Mouse (Mus musculus): Measurements from ENCODE around the gene Cmss1. TPM values are rescaled to one million over a fixed set of nuclear protein-coding genes. Genes with fewer than 3 reads are reported as not detected.

The Cmss1 gene
- polyA plus RNA-seq, 1 experiment from 2014 or later, result 70.5 TPM

DNA sequence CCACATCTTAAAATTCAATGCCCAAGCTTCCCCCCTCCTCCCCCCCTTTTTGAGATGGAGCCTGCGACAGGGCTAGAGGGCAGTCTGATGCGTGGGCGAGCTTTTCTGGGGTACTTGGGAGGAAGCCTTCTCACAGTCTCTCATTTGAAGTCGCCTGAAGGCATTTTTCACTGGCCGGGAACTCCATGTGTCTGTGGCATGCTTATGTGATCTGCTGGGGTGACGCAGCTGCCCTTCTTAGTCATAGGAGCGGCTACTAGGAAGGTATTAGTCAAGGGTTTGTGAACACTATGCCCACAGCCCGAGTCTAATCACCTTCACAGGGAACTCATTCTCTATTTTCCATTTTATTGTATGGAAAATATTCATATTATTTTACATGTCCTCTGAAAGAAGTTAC, 325.2 kb downstream of the Cmss1 start:
- Histone ChIP-seq H3K9ac (ENCODE audit: low read depth, low read length) (no peak overlapping the region), H3K4me1 (replicated peaks; ENCODE audit: control insufficient read depth, insufficient read depth, low read length) (no peaks in the 10 kb centered on the region), H3K27ac (ENCODE audit: low read depth, low read length) (no peak overlapping the region), H3K4me3 (ENCODE audit: low read depth, low read length) (no peak overlapping the region), H3K9me3 (ENCODE audit: control insufficient read depth, low read length) (no peaks in the 10 kb centered on the region), H3K27me3 (replicated peaks; ENCODE audit: control insufficient read depth, insufficient read depth, low read length) (no peaks in the 10 kb centered on the region), H3K36me3 (ENCODE audit: control insufficient read depth, insufficient read depth, low read length) (no peaks in the 10 kb centered on the region), H3K4me2 (no peak overlapping the region)
- 76% methylated on average over 8 of the region's 8 CpGs for WGBS
- no peak for ATAC-seq (replicated peaks; ENCODE audit: low FRiP score)
- no peak for DNase-seq (ENCODE audit: low spot score)

DNA sequence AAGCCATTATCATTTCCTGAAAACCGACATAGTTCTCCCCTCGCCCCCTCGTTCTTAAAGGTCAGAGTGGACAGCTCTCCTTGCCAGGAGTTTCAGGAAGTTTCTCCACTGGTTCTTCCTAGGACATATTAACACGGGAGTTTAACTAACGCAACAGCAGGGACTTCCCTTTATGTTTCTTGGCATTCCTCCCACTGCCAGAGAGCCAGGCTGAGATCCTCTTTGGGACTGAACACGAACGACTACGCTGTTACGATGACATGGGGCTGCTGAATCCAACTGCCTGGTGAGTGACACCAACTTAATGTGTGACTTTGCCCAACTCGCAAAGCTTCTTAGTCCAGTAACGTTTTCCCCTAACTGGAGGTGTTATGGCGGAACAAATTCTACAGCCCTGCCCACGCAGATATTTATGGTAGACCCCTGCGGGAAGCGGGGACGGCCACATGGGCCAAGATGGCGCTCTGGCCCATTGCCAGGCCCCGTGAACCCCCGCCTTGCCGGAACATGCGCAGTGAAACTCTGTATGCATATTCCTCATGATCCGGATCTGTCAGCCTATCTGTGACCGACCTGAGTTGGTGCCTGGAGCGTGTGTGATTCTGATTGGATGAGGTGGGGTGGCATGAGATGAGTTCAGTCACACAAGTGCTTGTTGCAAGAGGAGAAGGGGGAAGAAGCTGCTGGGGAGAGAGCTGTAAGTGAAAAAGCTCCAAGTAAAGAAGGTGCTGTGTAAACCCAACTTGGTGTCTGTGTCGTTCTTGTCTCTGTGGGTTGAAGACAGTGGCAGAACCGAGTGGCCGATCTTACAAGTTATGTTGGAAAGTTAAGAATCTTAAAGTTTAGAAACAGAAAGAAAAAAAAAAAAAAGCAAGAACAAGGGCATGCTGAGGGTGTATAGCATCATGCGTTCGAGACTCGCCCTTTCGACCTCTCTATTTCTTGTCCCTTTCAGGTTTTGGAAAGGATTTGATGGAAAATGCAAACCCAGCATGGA, 326.1 kb downstream of the Cmss1 start:
- no peaks in the 10 kb centered on the region for H3K36me3 ChIP-seq (ENCODE audit: control insufficient read depth, insufficient read depth, low read length)
- DNase-seq (ENCODE audit: low spot score) (no peak), ATAC-seq (replicated peaks; ENCODE audit: low FRiP score) (no peak)
- WGBS, result 86% methylated on average over 31 of the region's 31 CpGs
- H3K4me2 ChIP-seq, result no peak overlapping the region
- H3K27me3 ChIP-seq (replicated peaks; ENCODE audit: control insufficient read depth, insufficient read depth, low read length), result no peaks in the 10 kb centered on the region
- no peak overlapping the region for H3K9ac ChIP-seq (ENCODE audit: low read depth, low read length)
- no peaks in the 10 kb centered on the region for H3K9me3 ChIP-seq (ENCODE audit: control insufficient read depth, low read length)
- H3K27ac ChIP-seq (ENCODE audit: low read depth, low read length), result no peak overlapping the region
- no peaks in the 10 kb centered on the region for H3K4me1 ChIP-seq (replicated peaks; ENCODE audit: control insufficient read depth, insufficient read depth, low read length)
- H3K4me3 ChIP-seq (ENCODE audit: low read depth, low read length), result no peak overlapping the region

DNA sequence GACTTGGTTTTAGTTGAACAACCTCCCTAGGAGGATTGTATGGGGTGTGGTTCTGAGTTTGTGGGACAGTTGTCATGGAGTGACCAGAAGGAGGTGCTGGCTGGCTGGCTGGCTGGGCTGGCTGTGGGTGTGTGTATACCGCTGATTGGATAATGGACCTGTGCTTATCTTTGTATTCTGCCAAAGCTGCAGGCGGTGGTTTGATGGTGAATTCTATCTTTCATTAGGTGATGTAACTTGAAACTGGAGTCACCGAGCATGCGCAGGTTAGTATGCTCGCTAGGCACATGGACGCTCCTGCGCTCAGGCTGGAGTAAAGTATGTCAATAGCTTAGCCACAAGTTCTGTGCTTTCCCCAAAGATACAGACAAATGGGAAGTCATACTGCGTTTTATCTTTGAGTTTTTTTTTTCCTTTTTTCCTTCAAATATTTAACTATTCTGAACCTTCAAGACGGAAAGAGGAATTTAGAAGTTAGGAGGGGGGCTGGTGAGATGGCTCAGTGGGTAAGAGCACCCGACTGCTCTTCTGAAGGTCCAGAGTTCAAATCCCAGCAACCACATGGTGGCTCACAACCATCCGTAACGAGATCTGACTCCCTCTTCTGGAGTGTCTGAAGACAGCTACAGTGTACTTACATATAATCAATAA, 327.6 kb downstream of the Cmss1 start:
- H3K9ac ChIP-seq (ENCODE audit: low read depth, low read length), result no peak overlapping the region
- WGBS, result 78% methylated on average over 10 of the region's 12 CpGs
- H3K4me3 ChIP-seq (ENCODE audit: low read depth, low read length), result no peak overlapping the region
- H3K4me1 ChIP-seq (replicated peaks; ENCODE audit: control insufficient read depth, insufficient read depth, low read length), result no peaks in the 10 kb centered on the region
- no peaks in the 10 kb centered on the region for H3K27me3 ChIP-seq (replicated peaks; ENCODE audit: control insufficient read depth, insufficient read depth, low read length)
- no peak overlapping the region for H3K4me2 ChIP-seq
- H3K9me3 ChIP-seq (ENCODE audit: control insufficient read depth, low read length), result no peaks in the 10 kb centered on the region
- ATAC-seq (replicated peaks; ENCODE audit: low FRiP score), result no peak
- DNase-seq (ENCODE audit: low spot score), result no peak
- H3K27ac ChIP-seq (ENCODE audit: low read depth, low read length), result no peak overlapping the region
- no peaks in the 10 kb centered on the region for H3K36me3 ChIP-seq (ENCODE audit: control insufficient read depth, insufficient read depth, low read length)

DNA sequence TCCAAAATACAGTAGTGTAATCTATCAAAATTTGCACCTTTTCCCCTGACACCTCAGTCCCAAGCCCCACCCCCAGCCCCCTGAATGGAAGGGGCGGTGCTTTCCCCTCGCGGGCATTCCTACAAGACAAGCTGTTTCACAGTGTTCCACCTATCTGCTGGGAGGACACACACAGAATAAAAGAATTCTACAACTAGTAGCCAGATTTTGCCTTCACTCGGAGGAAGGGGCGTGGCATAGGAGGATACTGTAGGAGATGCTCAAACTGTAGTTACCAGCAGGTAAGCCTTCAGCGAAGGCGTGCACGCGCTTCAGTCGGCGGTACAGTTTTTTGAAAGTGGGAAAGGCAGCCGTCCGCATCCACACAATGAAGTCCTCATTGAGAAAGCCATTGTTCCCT, 336.9 kb downstream of the Cmss1 start:
- Histone ChIP-seq H3K27ac (ENCODE audit: low read depth, low read length) (no peak overlapping the region), H3K4me2 (no peak overlapping the region), H3K9me3 (ENCODE audit: control insufficient read depth, low read length) (no peaks in the 10 kb centered on the region), H3K4me3 (ENCODE audit: low read depth, low read length) (no peak overlapping the region), H3K27me3 (replicated peaks; ENCODE audit: control insufficient read depth, insufficient read depth, low read length) (no peaks in the 10 kb centered on the region), H3K9ac (ENCODE audit: low read depth, low read length) (no peak overlapping the region), H3K4me1 (replicated peaks; ENCODE audit: control insufficient read depth, insufficient read depth, low read length) (no peaks in the 10 kb centered on the region), H3K36me3 (ENCODE audit: control insufficient read depth, insufficient read depth, low read length) (no peaks in the 10 kb centered on the region)
- ATAC-seq (replicated peaks; ENCODE audit: low FRiP score) (no peak), DNase-seq (ENCODE audit: low spot score) (no peak)
- WGBS, result 91% methylated on average over 13 of the region's 13 CpGs

DNA sequence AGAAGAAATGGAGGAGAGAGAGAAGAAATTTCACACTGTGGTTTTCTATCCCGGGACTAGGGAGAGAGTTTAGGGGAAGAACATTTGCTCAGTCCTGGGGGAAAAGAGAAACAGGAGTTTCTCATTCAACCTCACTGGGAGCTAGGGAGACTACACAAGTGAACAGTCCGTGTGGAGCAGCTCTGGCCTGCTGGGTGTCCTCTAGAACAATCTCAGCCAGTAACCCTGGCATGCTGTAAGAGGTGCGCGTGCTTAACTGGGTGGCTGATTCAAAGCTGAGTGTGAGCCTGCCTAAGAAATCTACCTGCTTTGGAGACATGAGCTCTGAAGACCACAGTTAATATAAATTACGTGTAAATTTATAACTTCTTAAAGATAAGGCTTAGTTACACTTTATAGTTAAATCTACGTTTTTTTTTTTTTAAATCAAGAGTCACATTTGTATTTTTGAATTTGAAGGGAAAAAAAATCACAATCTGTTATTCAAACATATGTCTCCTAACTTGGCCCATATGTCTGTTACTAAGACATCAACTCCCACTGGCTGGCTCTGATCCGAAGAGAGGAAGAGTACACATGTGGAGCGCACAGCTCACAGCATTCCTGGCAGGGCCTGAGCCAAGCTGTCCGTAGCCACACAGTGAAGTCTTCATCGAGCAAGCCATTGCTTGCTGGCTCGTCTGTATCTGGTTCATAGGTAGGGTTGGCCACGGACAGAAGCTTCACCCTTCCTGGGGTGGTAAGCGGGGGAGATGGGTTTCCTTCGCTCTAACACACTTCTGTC, 338.4 kb downstream of the Cmss1 start:
- no peaks in the 10 kb centered on the region for H3K36me3 ChIP-seq (ENCODE audit: control insufficient read depth, insufficient read depth, low read length)
- WGBS, result 88% methylated on average over 14 of the region's 14 CpGs
- no peaks in the 10 kb centered on the region for H3K9me3 ChIP-seq (ENCODE audit: control insufficient read depth, low read length)
- no peak overlapping the region for H3K9ac ChIP-seq (ENCODE audit: low read depth, low read length)
- no peak for ATAC-seq (replicated peaks; ENCODE audit: low FRiP score)
- H3K4me1 ChIP-seq (replicated peaks; ENCODE audit: control insufficient read depth, insufficient read depth, low read length), result no peaks in the 10 kb centered on the region
- H3K27me3 ChIP-seq (replicated peaks; ENCODE audit: control insufficient read depth, insufficient read depth, low read length), result no peaks in the 10 kb centered on the region
- no peak for DNase-seq (ENCODE audit: low spot score)
- no peak overlapping the region for H3K4me3 ChIP-seq (ENCODE audit: low read depth, low read length)
- no peak overlapping the region for H3K27ac ChIP-seq (ENCODE audit: low read depth, low read length)
- H3K4me2 ChIP-seq, result no peak overlapping the region

DNA sequence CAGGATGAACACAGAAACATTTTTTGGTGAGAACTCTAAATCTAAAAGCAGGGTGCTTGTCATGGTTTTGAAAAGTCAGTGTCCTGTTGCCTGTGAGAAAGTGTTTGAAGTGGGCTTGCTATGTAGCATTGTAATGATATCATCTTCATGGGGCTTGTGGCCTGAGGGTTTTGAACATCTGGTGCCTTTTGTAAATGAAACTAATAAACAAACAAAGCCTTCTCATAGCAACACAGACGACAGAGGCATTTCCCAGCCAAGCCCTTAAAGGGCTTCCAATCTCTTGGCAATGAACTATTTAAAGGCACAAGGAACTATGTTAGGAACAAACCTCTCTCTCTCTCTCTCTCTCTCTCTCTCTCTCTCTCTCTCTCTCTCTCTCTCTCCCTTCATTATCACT, 339.6 kb downstream of the Cmss1 start:
- Histone ChIP-seq H3K27ac (ENCODE audit: low read depth, low read length) (no peak overlapping the region), H3K9ac (ENCODE audit: low read depth, low read length) (no peak overlapping the region), H3K4me3 (ENCODE audit: low read depth, low read length) (no peak overlapping the region), H3K27me3 (replicated peaks; ENCODE audit: control insufficient read depth, insufficient read depth, low read length) (no peaks in the 10 kb centered on the region), H3K36me3 (ENCODE audit: control insufficient read depth, insufficient read depth, low read length) (no peaks in the 10 kb centered on the region), H3K4me2 (no peak overlapping the region), H3K4me1 (replicated peaks; ENCODE audit: control insufficient read depth, insufficient read depth, low read length) (no peaks in the 10 kb centered on the region), H3K9me3 (ENCODE audit: control insufficient read depth, low read length) (no peaks in the 10 kb centered on the region)
- ATAC-seq (replicated peaks; ENCODE audit: low FRiP score), result no peak
- 29% methylated on average over 1 of the region's 1 CpGs for WGBS
- no peak for DNase-seq (ENCODE audit: low spot score)

DNA sequence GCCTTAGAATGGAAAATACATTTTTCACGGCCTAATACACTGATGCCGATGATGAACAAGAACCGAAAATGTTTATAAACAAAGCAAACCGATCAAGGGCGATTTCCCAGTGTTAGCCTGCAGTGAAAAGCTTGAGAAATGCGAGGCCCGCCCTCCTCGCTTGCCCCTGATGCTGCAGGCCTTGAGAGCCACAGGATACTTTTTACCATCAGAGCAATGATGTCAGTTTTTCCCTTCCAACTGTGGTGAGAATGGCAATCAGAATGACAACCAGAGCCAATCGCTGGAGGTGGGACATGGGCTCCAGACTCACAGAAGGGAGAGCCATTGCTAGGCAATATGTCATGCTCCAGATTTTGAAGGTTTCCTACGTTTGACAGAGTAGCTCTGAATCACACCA, 346.5 kb downstream of the Cmss1 start:
- no peak overlapping the region for H3K27ac ChIP-seq (ENCODE audit: low read depth, low read length)
- no peaks in the 10 kb centered on the region for H3K36me3 ChIP-seq (ENCODE audit: control insufficient read depth, insufficient read depth, low read length)
- 81% methylated on average over 10 of the region's 10 CpGs for WGBS
- no peak for ATAC-seq (replicated peaks; ENCODE audit: low FRiP score)
- H3K27me3 ChIP-seq (replicated peaks; ENCODE audit: control insufficient read depth, insufficient read depth, low read length), result no peaks in the 10 kb centered on the region
- H3K4me1 ChIP-seq (replicated peaks; ENCODE audit: control insufficient read depth, insufficient read depth, low read length), result no peaks in the 10 kb centered on the region
- H3K4me2 ChIP-seq, result no peak overlapping the region
- no peaks in the 10 kb centered on the region for H3K9me3 ChIP-seq (ENCODE audit: control insufficient read depth, low read length)
- no peak for DNase-seq (ENCODE audit: low spot score)
- no peak overlapping the region for H3K9ac ChIP-seq (ENCODE audit: low read depth, low read length)
- H3K4me3 ChIP-seq (ENCODE audit: low read depth, low read length), result no peak overlapping the region

DNA sequence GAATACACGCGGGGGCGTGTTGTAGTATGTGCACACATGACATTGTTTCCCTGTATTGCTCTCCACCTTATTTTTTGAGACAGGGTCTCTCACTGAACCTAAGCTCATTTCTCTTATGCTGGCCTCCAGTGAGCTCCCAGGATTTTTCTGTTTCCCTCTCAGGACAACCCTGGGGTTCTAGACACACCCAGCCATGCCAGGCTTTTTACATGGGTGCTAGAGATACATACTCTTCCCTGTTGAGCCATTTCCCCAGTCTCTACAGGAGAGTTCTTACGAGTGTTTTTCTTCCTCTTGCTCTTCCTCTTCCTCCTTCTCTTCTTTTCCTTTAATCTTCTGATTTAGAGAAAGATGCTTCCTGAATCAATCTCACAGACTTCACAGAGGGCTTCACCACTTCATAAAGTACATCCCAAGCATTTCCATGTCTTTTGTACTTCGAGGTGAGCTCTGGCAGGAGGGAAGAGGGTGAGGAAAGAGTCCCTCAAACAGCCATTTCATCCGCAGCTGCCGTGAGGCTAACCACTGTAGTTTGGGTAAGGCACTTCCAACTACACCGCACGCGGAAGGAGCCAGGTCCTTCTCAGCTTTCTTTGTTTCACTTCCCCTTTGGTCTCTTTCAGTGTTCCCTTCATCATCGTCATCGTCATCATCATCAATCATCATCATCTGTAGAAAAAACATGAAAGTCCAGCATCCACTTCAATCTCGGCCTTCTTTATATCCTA, 347.1 kb downstream of the Cmss1 start:
- ATAC-seq (replicated peaks; ENCODE audit: low FRiP score), result no peak

More for the DNA sequence above, 347.1 kb downstream of the Cmss1 start:
- Histone ChIP-seq H3K9me3 (ENCODE audit: control insufficient read depth, low read length) (no peaks in the 10 kb centered on the region), H3K4me1 (replicated peaks; ENCODE audit: control insufficient read depth, insufficient read depth, low read length) (no peaks in the 10 kb centered on the region), H3K9ac (ENCODE audit: low read depth, low read length) (no peak overlapping the region), H3K4me2 (no peak overlapping the region), H3K4me3 (ENCODE audit: low read depth, low read length) (no peak overlapping the region), H3K27ac (ENCODE audit: low read depth, low read length) (no peak overlapping the region), H3K27me3 (replicated peaks; ENCODE audit: control insufficient read depth, insufficient read depth, low read length) (no peaks in the 10 kb centered on the region), H3K36me3 (ENCODE audit: control insufficient read depth, insufficient read depth, low read length) (no peaks in the 10 kb centered on the region)
- DNase-seq (ENCODE audit: low spot score), result no peak
- WGBS, result 81% methylated on average over 13 of the region's 13 CpGs
